Mouse (Mus musculus): Measurements from ENCODE around the gene Mllt6. TPM values are rescaled to one million over a fixed set of nuclear protein-coding genes. Genes with fewer than 3 reads are reported as not detected.
A peak's percentile ranks its signal among the peaks of the same experiment; 100 is the strongest.
"Not testable (repeated sequence)": the region's sequence is repeated elsewhere in the genome, so short reads cannot be mapped to it uniquely, and the experiment has no call there.

Mllt6 gene
- polyA plus RNA-seq, 1 experiment from 2014 or later = 2.3 TPM

DNA sequence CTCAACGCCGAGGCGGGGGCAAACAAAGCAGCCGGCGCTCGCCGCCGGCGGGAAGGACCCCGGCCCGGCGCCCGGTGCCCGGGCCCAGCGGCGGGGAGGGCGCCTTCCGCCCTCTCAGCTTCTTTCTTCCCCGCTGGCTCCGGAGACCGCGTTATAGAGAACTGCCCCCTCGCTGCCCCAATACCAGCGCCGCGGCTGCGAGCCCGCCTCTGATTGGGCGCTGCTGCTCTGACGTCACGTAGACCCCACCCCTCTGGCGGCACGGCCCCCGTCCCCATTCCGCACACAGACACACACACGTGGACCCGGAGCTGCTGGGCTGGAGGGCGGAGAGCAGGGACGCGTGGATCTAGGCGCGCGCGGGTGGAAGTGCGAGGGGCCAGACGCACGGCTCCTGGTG, 33.6 kb upstream of the Mllt6 start, which contains the start of gene Epop:
Gene Epop, minus strand, starts transcription at position 127 of the 400 bp plus-strand sequence.
- Histone ChIP-seq H3K27ac (no peak within 1 kb of the TSS), H3K4me1 (replicated peaks; ENCODE audit: insufficient read depth, low read length) (peaks cover 20% of the 10 kb centered on the region; the same call in 1 of the 2 replicates), H3K27me3 (ENCODE audit: insufficient read depth, low read length) (peaks cover 42% of the 10 kb centered on the region), H3K9ac (ENCODE audit: low read depth, low read length) (peak within 1 kb of the TSS; percentile 62), H3K36me3 (ENCODE audit: insufficient read depth, low read length) (no peaks in the 10 kb centered on the region), H3K9me3 (replicated peaks; ENCODE audit: low read length) (no peaks in the 10 kb centered on the region), H3K4me2 (ENCODE audit: low read length) (peak within 1 kb of the TSS; percentile 97), H3K4me3 (replicated peaks; ENCODE audit: low read depth, low read length) (peak within 1 kb of the TSS; percentile 63)
- DNase-seq (ENCODE audit: low spot score) (peak; percentile 90), ATAC-seq (replicated peaks; ENCODE audit: low FRiP score, low read depth) (peak; percentile 77; the same call in 1 of the 2 replicates)
- no peak; the same call in 1 of the 2 replicates for TF ChIP-seq CTCF (IDR thresholded peaks at IDR 0.05; ENCODE audit: low read depth)
- under 1% methylated on average over 45 of the region's 47 CpGs for WGBS

DNA sequence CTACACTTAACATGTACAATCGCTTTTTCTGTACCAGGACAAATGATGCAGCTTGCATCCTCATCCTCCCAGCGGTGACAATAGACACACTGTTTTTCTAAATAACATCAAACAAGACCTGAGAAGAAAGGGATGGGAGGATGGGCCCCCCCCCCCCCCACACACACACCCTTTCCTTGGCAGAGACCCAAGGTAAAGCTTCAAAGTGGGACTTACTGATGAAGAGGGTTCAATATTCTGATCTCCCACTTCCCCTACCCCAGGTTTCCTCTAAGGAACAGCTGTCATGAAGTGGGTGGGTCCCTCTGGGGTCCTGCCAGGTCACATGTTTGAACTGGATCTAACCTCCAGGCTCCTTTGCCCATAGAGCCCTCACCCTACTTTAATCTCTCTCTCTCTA, 32.2 kb upstream of the Mllt6 start:
- H3K27me3 ChIP-seq (ENCODE audit: insufficient read depth, low read length) = peaks cover 35% of the 10 kb centered on the region

DNA sequence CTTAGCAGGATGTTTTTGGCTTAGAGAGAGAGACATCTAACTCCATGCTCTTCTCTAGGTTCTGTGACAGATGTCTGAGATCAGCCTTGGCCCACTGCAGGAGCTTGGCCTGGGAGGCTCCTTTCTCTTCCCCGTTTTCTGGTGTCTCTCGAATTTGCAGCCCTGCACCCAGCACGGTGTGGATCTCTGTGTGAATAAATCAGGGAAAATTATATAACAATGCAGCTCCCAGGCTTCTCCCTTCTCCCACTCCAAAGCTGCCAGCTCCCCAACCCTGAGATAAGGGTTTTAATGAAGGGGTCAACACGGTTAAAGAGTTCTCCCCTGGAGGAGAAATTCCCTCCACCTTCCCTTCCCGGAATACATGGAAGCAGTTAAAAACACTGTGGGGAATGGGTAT, 31.7 kb upstream of the Mllt6 start:
- no peaks in the 10 kb centered on the region for H3K36me3 ChIP-seq (ENCODE audit: insufficient read depth, low read length)
- peaks cover 35% of the 10 kb centered on the region for H3K27me3 ChIP-seq (ENCODE audit: insufficient read depth, low read length)
- no peak for ATAC-seq (replicated peaks; ENCODE audit: low FRiP score, low read depth)
- H3K9ac ChIP-seq (ENCODE audit: low read depth, low read length) = no peak overlapping the region
- 15% methylated on average over 5 of the region's 5 CpGs for WGBS
- DNase-seq (ENCODE audit: low spot score) = no peak
- no peak for TF ChIP-seq CTCF (IDR thresholded peaks at IDR 0.05; ENCODE audit: low read depth)
- no peaks in the 10 kb centered on the region for H3K9me3 ChIP-seq (replicated peaks; ENCODE audit: low read length)
- H3K27ac ChIP-seq = no peak overlapping the region
- H3K4me2 ChIP-seq (ENCODE audit: low read length) = no peak overlapping the region
- H3K4me1 ChIP-seq (replicated peaks; ENCODE audit: insufficient read depth, low read length) = peaks cover 20% of the 10 kb centered on the region; the same call in 1 of the 2 replicates
- H3K4me3 ChIP-seq (replicated peaks; ENCODE audit: low read depth, low read length) = no peak overlapping the region

More for the DNA sequence above, 32.2 kb upstream of the Mllt6 start:
- peaks cover 20% of the 10 kb centered on the region; the same call in 1 of the 2 replicates for H3K4me1 ChIP-seq (replicated peaks; ENCODE audit: insufficient read depth, low read length)
- no peak for TF ChIP-seq CTCF (IDR thresholded peaks at IDR 0.05; ENCODE audit: low read depth)
- no peak for ATAC-seq (replicated peaks; ENCODE audit: low FRiP score, low read depth)
- H3K4me3 ChIP-seq (replicated peaks; ENCODE audit: low read depth, low read length) = no peak overlapping the region
- H3K9ac ChIP-seq (ENCODE audit: low read depth, low read length) = no peak overlapping the region
- no peak overlapping the region for H3K27ac ChIP-seq
- no peak for DNase-seq (ENCODE audit: low spot score)
- WGBS = 37% methylated on average over 2 of the region's 2 CpGs
- H3K36me3 ChIP-seq (ENCODE audit: insufficient read depth, low read length) = no peaks in the 10 kb centered on the region
- no peak overlapping the region for H3K4me2 ChIP-seq (ENCODE audit: low read length)
- H3K9me3 ChIP-seq (replicated peaks; ENCODE audit: low read length) = no peaks in the 10 kb centered on the region

DNA sequence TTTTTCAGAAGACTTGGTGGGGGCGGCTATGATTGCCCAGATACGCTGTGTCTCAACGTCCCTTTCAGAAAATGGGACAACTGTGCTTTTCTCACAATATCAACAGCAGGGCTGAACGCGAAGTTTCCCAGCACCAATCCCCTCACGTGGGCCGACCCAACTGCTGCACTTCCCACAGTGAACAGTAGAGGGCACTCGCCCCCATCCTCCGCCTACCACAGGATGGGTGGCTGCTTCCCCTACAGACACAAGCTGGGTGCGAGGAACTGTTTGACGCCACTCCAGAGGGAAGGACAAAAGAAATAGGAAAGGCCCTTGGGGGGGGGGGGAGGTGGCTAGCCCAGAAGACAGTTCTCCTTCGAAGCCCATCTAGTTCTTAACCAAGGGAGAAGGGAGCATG, 31.3 kb upstream of the Mllt6 start:
- ATAC-seq (replicated peaks; ENCODE audit: low FRiP score, low read depth) (no peak), DNase-seq (ENCODE audit: low spot score) (peak; percentile 80)
- Histone ChIP-seq H3K9me3 (replicated peaks; ENCODE audit: low read length) (no peaks in the 10 kb centered on the region), H3K27ac (no peak overlapping the region), H3K27me3 (ENCODE audit: insufficient read depth, low read length) (peaks cover 35% of the 10 kb centered on the region), H3K4me3 (replicated peaks; ENCODE audit: low read depth, low read length) (no peak overlapping the region), H3K4me1 (replicated peaks; ENCODE audit: insufficient read depth, low read length) (peaks cover 19% of the 10 kb centered on the region; the same call in 1 of the 2 replicates), H3K9ac (ENCODE audit: low read depth, low read length) (no peak overlapping the region), H3K36me3 (ENCODE audit: insufficient read depth, low read length) (no peaks in the 10 kb centered on the region), H3K4me2 (ENCODE audit: low read length) (no peak overlapping the region)
- 5% methylated on average over 12 of the region's 12 CpGs for WGBS
- peak; percentile 98 for TF ChIP-seq CTCF (IDR thresholded peaks at IDR 0.05; ENCODE audit: low read depth)

DNA sequence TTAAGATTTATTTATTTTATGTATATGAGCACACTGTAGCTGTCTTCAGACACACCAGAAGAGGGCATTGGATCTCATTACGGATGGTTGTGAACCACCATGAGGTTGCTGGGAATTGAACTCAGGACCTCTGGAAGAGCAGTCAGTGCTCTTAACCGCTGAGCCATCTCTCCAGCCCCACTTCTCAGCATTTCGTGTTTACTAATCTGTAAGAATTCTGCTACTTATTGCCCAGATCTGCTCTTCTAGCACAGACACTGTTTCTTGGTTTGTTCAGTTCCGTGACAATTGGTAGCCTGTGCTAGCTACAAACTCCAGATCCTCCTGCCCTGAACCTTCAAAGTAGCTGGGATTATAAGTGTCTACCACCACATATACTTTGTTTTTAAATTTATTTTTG, 30.8 kb upstream of the Mllt6 start:
- peaks cover 17% of the 10 kb centered on the region; the same call in 1 of the 2 replicates for H3K4me1 ChIP-seq (replicated peaks; ENCODE audit: insufficient read depth, low read length)
- H3K36me3 ChIP-seq (ENCODE audit: insufficient read depth, low read length); H3K27ac ChIP-seq; DNase-seq (ENCODE audit: low spot score); H3K4me2 ChIP-seq (ENCODE audit: low read length); H3K4me3 ChIP-seq (replicated peaks; ENCODE audit: low read depth, low read length); H3K9ac ChIP-seq (ENCODE audit: low read depth, low read length); H3K9me3 ChIP-seq (replicated peaks; ENCODE audit: low read length); ATAC-seq (replicated peaks; ENCODE audit: low FRiP score, low read depth): not testable (repeated sequence)
- H3K27me3 ChIP-seq (ENCODE audit: insufficient read depth, low read length) = peaks cover 31% of the 10 kb centered on the region
- WGBS = 87% methylated on average over 4 of the region's 4 CpGs

DNA sequence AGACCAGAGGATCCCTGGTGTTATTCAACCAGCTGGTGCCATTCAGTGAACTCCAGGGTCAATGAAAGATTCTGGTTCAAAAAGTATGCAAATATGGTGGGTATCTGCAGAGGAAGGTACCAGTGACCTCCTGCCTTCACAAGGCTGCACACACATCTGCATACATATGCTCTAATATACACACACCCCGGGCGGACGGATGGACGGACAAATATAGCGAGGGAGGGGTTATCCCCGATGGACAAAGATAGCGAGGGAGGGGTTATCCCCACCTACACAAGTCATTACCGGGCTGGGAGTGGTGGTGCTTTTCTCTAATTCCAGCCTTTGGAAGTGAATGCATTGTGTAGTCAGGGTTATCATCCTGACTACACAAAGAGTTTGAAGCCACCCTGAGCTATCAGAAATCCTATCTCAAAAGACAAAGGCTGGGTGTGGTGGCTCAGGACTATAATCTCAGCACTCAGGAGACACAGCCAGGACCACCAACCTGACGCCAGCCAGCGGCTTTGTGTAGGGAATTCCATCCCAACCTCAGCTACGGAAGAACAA, 27.7 kb upstream of the Mllt6 start:
- no peak for ATAC-seq (replicated peaks; ENCODE audit: low FRiP score, low read depth)
- Histone ChIP-seq H3K27ac (no peak overlapping the region), H3K9ac (ENCODE audit: low read depth, low read length) (no peak overlapping the region), H3K9me3 (replicated peaks; ENCODE audit: low read length) (no peaks in the 10 kb centered on the region), H3K4me1 (replicated peaks; ENCODE audit: insufficient read depth, low read length) (no peaks in the 10 kb centered on the region), H3K4me2 (ENCODE audit: low read length) (no peak overlapping the region), H3K27me3 (ENCODE audit: insufficient read depth, low read length) (peaks cover 12% of the 10 kb centered on the region), H3K4me3 (replicated peaks; ENCODE audit: low read depth, low read length) (no peak overlapping the region), H3K36me3 (ENCODE audit: insufficient read depth, low read length) (no peaks in the 10 kb centered on the region)
- 72% methylated on average over 11 of the region's 11 CpGs for WGBS
- no peak for DNase-seq (ENCODE audit: low spot score)
- TF ChIP-seq CTCF (IDR thresholded peaks at IDR 0.05; ENCODE audit: low read depth) = no peak

DNA sequence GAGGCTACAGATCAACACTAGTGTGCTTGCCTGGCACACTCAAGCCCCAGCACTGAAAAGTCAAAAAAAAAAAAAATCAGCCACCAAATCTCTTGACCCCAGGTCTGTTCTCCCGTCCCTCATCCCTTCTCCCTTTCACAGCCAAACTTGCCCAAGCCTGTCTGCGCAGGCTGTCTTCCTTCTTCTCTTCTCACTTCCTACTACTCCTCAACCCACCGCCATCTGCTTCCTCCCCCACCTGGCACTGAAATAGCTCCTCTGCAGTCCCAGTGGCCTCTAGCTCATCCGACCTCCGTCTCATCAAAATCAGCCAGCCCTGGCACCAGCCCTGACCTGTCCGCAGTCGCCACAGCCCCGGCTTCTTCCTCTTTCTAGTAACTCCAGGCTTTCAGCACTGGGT, 21.5 kb upstream of the Mllt6 start:
- no peak for TF ChIP-seq CTCF (IDR thresholded peaks at IDR 0.05; ENCODE audit: low read depth)
- 33% methylated on average over 8 of the region's 8 CpGs for WGBS
- no peak overlapping the region for H3K4me3 ChIP-seq (replicated peaks; ENCODE audit: low read depth, low read length)
- H3K4me2 ChIP-seq (ENCODE audit: low read length) = no peak overlapping the region
- no peak overlapping the region for H3K27ac ChIP-seq
- H3K9me3 ChIP-seq (replicated peaks; ENCODE audit: low read length) = no peaks in the 10 kb centered on the region
- no peaks in the 10 kb centered on the region for H3K27me3 ChIP-seq (ENCODE audit: insufficient read depth, low read length)
- no peaks in the 10 kb centered on the region for H3K4me1 ChIP-seq (replicated peaks; ENCODE audit: insufficient read depth, low read length)
- H3K9ac ChIP-seq (ENCODE audit: low read depth, low read length) = no peak overlapping the region
- ATAC-seq (replicated peaks; ENCODE audit: low FRiP score, low read depth) = no peak
- H3K36me3 ChIP-seq (ENCODE audit: insufficient read depth, low read length) = no peaks in the 10 kb centered on the region
- no peak for DNase-seq (ENCODE audit: low spot score)

Measured in kidney, postnatal 0 days (tissue).